Mouse (Mus musculus): ENCODE data around the gene Gpr137c.

The Gpr137c gene

GRCm38 (mm10) chr14:45303939-45304338 is 84.4 kb downstream of the Gpr137c start:
- DNase-seq = no peak

GRCm38 (mm10) chr14:45304389-45304788 is 84.9 kb downstream of the Gpr137c start:
- no peak for DNase-seq

GRCm38 (mm10) chr14:45305852-45306251 is 86.3 kb downstream of the Gpr137c start:
- DNase-seq = no peak

DNA sequence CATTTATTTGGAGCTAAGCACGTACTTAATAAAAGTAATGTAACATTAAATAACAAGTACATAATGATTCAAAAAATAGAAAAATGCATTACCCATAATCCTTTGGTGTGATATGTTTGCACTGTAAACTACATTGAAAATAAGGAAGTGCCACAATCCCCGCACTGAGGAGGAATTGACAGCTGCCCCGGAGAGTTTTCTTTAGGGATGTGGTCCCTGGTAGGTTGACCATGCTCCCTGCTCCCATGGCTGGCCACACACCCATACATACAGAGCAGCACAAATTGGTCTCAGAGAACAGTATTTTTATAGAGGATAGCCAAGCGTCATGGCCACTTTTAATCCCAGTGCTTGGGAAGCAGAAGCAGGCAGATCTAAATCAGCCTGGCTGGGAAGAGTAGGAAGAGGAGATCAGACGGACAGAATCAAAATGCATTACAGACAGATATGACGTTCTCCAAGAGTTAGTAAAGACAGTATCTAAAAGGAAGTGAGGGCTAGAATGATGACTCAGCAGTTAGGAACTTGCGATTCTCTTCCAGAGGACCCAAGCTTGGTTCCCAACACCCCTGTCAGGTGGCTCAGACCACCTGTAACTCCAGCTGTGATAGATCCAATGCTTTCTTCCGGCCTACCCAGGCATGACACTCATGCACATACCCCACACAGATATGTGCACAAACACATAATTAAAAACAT is 88.3 kb downstream of the Gpr137c start:
- DNase-seq = no peak

- no peak for DNase-seq
Measured at GRCm38 (mm10) chr14:45309646-45310045, 90.1 kb downstream of the Gpr137c start.

- no peak for DNase-seq
Measured at GRCm38 (mm10) chr14:45310101-45310500, 90.6 kb downstream of the Gpr137c start.

DNA sequence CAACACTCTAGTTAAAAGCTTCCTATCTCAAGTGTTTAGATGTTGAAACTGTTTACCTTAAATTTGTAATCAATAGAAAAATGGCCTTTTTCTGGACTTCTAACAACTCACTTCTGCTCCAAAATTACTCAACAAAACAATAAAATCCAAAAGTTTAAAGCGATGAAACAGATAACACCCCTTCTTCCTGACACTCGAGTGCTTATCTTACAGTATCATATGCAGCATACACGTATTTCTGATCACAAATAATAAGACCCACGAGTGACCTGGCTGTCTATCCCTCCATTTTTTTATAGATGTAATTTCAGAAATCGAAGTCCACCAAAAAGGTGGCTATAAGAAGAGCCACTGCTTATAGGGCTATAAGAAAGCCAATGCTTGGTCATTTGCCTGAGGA is 97.4 kb downstream of the Gpr137c start:
- DNase-seq = no peak

- no peak for DNase-seq
Measured at GRCm38 (mm10) chr14:45317921-45318411, 98.4 kb downstream of the Gpr137c start.

- DNase-seq = peak; percentile 86
Measured at GRCm38 (mm10) chr14:45318426-45319236, 99.1 kb downstream of the Gpr137c start, which contains the start of gene Ero1l. Gene Ero1l, minus strand, starts transcription at chr14:45318771.

DNA sequence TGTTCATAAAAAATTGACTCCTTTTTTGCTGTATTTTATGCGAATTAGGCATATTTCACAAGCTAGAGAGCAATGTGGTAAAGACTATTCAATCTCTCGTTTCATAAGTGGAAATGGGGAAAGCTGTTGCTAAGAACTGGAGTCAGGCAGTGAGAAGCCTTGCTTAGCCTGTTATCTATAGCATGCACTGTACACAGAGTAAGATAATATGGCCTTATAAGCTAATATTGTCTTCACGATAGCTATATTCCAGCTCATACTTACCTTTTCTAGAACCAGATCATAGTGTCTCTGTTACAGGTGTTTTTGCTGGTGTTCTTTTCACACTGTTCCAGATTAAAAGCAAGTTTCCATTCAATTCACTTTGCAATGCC is 99.7 kb downstream of the Gpr137c start:
- DNase-seq = no peak

DNA sequence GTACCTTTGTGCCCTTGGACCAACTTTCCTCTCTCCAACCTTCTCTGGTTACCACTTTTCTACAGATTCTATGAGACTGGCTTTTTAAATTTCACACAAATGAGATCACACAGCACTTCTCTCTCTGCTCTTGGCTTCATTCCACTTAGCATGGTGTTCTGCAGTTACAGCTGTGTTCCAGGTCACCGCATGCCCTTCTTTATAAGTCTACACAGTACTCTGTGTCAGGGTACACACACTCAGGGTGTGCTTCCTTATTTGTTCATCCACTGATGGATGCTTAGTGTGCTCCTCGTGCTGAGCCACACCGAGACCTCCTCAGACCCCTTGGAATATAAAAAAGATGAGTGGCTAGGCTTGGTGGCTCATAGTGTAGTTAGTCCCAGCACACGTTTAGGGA is 100.6 kb downstream of the Gpr137c start:
- DNase-seq = no peak

- DNase-seq = no peak
Measured at GRCm38 (mm10) chr14:45321067-45321466, 101.5 kb downstream of the Gpr137c start.

DNA sequence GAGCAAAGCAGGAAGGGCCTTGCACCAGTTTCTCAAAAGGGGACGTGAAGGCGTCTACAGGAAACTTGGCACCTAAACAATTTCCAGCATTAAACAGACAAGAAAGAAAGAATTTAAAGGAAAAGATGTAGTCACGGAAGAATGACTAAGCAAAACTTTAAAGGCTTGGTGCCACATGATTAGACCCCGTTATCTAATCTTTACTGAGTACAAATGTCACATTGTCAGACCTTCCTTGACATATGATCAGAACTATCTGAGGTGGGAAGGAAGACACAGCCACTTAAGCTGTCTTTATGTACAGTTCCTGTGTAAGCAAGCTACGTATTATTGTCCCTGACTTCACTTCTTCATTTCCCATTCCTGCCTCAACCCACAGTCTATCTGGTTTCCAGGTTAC is 102.1 kb downstream of the Gpr137c start:
- DNase-seq = no peak

DNA sequence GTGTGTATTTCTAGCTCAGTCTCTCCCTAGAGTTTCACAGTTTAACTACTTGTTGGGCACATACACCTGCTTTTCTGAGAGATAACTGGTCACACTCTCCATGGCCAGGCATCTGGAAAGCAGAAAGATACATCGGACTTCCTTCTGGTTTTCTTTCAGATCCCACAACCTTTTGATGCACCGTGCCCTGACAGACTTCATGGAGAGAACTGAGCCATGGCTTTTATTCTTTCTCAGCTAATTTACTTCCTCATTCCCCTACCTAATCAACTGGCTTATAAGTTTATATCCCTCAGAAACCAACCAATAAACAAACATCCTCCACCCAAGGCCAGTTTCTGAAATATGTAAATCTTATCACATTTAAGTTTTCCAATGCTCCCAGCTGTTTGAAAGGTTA is 102.9 kb downstream of the Gpr137c start:
- no peak for DNase-seq

- DNase-seq = no peak
Measured at GRCm38 (mm10) chr14:45323320-45323719, 103.8 kb downstream of the Gpr137c start.

GRCm38 (mm10) chr14:45325471-45325870 is 106.0 kb downstream of the Gpr137c start:
- no peak for DNase-seq

GRCm38 (mm10) chr14:45328072-45328713 is 108.7 kb downstream of the Gpr137c start:
- DNase-seq = peak; percentile 27

- no peak for DNase-seq
Measured at GRCm38 (mm10) chr14:45329018-45329588, 109.6 kb downstream of the Gpr137c start.

DNA sequence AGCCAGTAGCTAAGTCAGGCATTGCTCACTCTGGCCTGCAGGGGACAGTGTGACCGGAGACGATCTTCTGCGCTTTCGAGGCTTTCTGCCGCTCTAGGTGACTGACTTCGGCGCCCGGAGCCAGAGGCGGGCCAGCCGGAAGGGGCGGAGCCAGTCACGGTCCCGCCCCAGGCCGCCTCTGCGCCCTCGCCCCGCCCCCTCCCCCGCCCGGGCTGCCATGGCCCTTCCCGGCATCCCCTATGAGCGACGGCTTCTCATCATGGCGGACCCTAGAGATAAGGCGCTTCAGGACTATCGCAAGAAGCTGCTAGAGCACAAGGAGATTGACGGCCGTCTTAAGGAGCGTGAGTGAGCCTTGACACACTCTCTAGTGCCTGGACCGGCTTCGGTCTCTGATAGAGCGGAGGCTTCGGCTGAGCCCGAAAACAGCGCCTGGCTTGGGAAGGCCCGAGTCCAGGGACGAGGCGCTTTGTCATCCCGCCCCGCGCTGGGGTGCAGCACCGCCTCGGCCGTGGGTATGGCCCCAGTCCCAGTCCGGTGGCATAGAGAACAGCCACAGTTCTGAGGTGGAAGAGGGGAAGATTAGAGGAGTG is 110.2 kb downstream of the Gpr137c start, which contains the start of gene Psmc6:
Gene Psmc6, plus strand, starts transcription at position 200 of the 593 bp plus-strand sequence.
- peak; percentile 91 for DNase-seq

Data from thymus, postnatal 14 days (tissue).